Mouse (Mus musculus) stomach, postnatal 0 days (tissue): Measurements from ENCODE around the gene Parp12. TPM values are rescaled to one million over a fixed set of nuclear protein-coding genes. Genes with fewer than 3 reads are reported as not detected.

Experiments used
- ATAC-seq: fragments of 200-750 bp; cut with Nextera tagmentation; 2 replicates; pipeline ENCODE4 v1.8.0; 2017; ENCODE audit not compliant: low FRiP score, low TSS enrichment
- DNase-seq: peaks from one replicate; pipeline ENCODE4 v3.0.0-alpha.2; 2016; ENCODE audit warnings: low spot score
- H3K27ac ChIP-seq: fragments of 300-500 bp; sonication (generic); replicated peaks from 2 replicates; pipeline ENCODE4 v1.5.1; 2014; ENCODE audit warnings: mild to moderate bottlenecking, control low read depth
- H3K27me3 ChIP-seq: fragments of 300-500 bp; sonication (generic); 2 replicates; pipeline ENCODE4 v1.6.1; 2014; ENCODE audit warnings: low read length; ENCODE audit not compliant: control insufficient read depth, insufficient read depth
- H3K36me3 ChIP-seq: fragments of 300-500 bp; sonication (generic); 2 replicates; pipeline ENCODE4 v1.6.1; 2014; ENCODE audit warnings: low read length, mixed read lengths; ENCODE audit not compliant: control insufficient read depth, insufficient read depth
- H3K4me1 ChIP-seq: fragments of 300-500 bp; sonication (generic); replicated peaks from 2 replicates; pipeline ENCODE4 v1.6.1; 2014; ENCODE audit warnings: antibody characterized with exemption; ENCODE audit not compliant: control insufficient read depth, insufficient read depth
- H3K4me2 ChIP-seq: fragments of 300-500 bp; sonication (generic); replicated peaks from 2 replicates; pipeline ENCODE4 v1.6.1; 2014; ENCODE audit warnings: low read depth, mild to moderate bottlenecking, control low read depth, moderate library complexity
- H3K4me3 ChIP-seq: fragments of 300-500 bp; sonication (generic); 2 replicates; pipeline ENCODE4 v1.5.1; 2014; ENCODE audit warnings: low read depth, low read length, control low read depth
- H3K9ac ChIP-seq: fragments of 300-500 bp; sonication (generic); 2 replicates; pipeline ENCODE4 v1.6.1; 2014; ENCODE audit warnings: mild to moderate bottlenecking, low read length, control low read depth, mixed read lengths
- H3K9me3 ChIP-seq: fragments of 300-500 bp; sonication (generic); 2 replicates; pipeline ENCODE4 v1.6.1; 2016; ENCODE audit warnings: low read length; ENCODE audit not compliant: control insufficient read depth
- CTCF ChIP-seq: IDR thresholded peaks from 2 replicates; pipeline ENCODE4 v1.5.1; 2016; ENCODE audit warnings: antibody characterized with exemption, low read depth, mild to moderate bottlenecking, moderate library complexity
- EP300 ChIP-seq: optimal IDR thresholded peaks from 2 replicates; pipeline ENCODE3; 2016; ENCODE audit warnings: antibody characterized with exemption
- WGBS: fragments of 180-500 bp; shearing (Covaris S2); extraction: QIAGEN DNeasy Blood & Tissue Kit; methylation state at CpG from one replicate; pipeline ENCODE4 v1.1.7; 2014; 5-methylcytosine and 5-hydroxymethylcytosine counted together
- polyA plus RNA-seq: library from polyadenylated mRNA; unstranded; fragments of >200 nt; fragmentation: Nextera tagmentation; extraction: Ambion mirVana; gene quantifications from 2 replicates; pipeline ENCODE4 v1.2.1, GENCODE M21; 2015

Gene Parp12
- polyA plus RNA-seq = 10.1 and 10.4 TPM in 2 replicates

- Histone ChIP-seq H3K4me2 (peak within 1 kb of the TSS; percentile 72), H3K27me3 (no peaks in the 10 kb centered on the region), H3K27ac (peak within 1 kb of the TSS; percentile 90), H3K4me1 (no peaks in the 10 kb centered on the region), H3K4me3 (peak within 1 kb of the TSS; percentile 90), H3K36me3 (no peaks in the 10 kb centered on the region), H3K9ac (peak within 1 kb of the TSS; percentile 96), H3K9me3 (no peaks in the 10 kb centered on the region)
- ATAC-seq (peak; percentile 92), DNase-seq (peak; percentile 88)
- no peak for TF ChIP-seq EP300
- no peak for TF ChIP-seq CTCF
- WGBS = 1% methylated on average over 99 of the region's 101 CpGs
Observed at GRCm38 (mm10) chr6:39117584-39118455, at the start of gene Parp12. Gene Parp12 (minus strand): TSS chr6:39118349.

GRCm38 (mm10) chr6:39164891-39165290 lies 46.7 kb upstream of the Parp12 start:
- Histone ChIP-seq H3K4me2 (no peak overlapping the region), H3K27ac (no peak overlapping the region), H3K4me3 (no peak overlapping the region), H3K36me3 (peaks cover 4% of the 10 kb centered on the region; the same call in 1 of the 2 replicates), H3K9me3 (no peaks in the 10 kb centered on the region), H3K9ac (no peak overlapping the region), H3K4me1 (no peaks in the 10 kb centered on the region), H3K27me3 (no peaks in the 10 kb centered on the region)
- ATAC-seq (no peak), DNase-seq (no peak)
- TF ChIP-seq EP300 = no peak
- no peak for TF ChIP-seq CTCF
- WGBS = 89% methylated on average over 1 of the region's 1 CpGs

- Histone ChIP-seq H3K9me3 (no peaks in the 10 kb centered on the region), H3K4me1 (no peaks in the 10 kb centered on the region), H3K4me3 (no peak overlapping the region), H3K27ac (no peak overlapping the region), H3K9ac (no peak overlapping the region), H3K27me3 (no peaks in the 10 kb centered on the region), H3K36me3 (peaks cover 4% of the 10 kb centered on the region; the same call in 1 of the 2 replicates), H3K4me2 (no peak overlapping the region)
- 95% methylated on average over 6 of the region's 6 CpGs for WGBS
- ATAC-seq (no peak), DNase-seq (no peak)
- TF ChIP-seq CTCF (no peak), EP300 (no peak)
Observed at GRCm38 (mm10) chr6:39161975-39162374, 43.8 kb upstream of the Parp12 start.

GRCm38 (mm10) chr6:39146041-39146440 lies 27.9 kb upstream of the Parp12 start:
- H3K36me3 ChIP-seq = peaks cover 29% of the 10 kb centered on the region
- H3K27ac ChIP-seq = no peak overlapping the region
- no peaks in the 10 kb centered on the region for H3K4me1 ChIP-seq
- no peaks in the 10 kb centered on the region for H3K9me3 ChIP-seq
- ATAC-seq (no peak), DNase-seq (no peak)
- H3K4me2 ChIP-seq = no peak overlapping the region
- no peak overlapping the region for H3K4me3 ChIP-seq
- no peaks in the 10 kb centered on the region for H3K27me3 ChIP-seq
- H3K9ac ChIP-seq = no peak overlapping the region
- TF ChIP-seq EP300 (no peak), CTCF (peak; percentile 71)
- 58% methylated on average over 6 of the region's 6 CpGs for WGBS

GRCm38 (mm10) chr6:39132556-39132955 lies 14.4 kb upstream of the Parp12 start:
- no peak overlapping the region for H3K4me2 ChIP-seq

DNA sequence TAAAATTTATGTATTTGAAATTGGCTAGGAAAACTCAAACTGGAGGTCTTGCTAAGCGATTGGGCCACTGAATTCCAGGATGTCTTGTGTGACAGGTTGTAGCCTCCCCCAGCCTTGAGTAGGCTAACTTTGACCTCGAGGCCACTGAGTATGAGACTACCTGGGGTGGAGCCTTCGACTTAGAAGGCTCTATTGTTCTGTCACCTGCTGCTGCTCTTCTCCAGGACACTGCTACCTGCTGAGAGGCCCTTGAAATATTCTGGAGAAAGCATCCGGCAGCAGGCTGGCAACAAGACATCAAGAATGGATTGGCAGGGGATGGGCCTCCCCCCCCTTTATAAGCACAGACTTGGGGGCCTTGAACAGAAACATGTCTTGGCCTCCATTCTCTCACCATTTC lies 13.3 kb upstream of the Parp12 start:
- ATAC-seq (no peak), DNase-seq (no peak)
- TF ChIP-seq CTCF (no peak), EP300 (no peak)
- Histone ChIP-seq H3K4me1 (no peaks in the 10 kb centered on the region), H3K9ac (no peak overlapping the region), H3K27ac (no peak overlapping the region), H3K27me3 (no peaks in the 10 kb centered on the region), H3K4me3 (no peak overlapping the region), H3K4me2 (no peak overlapping the region), H3K9me3 (no peaks in the 10 kb centered on the region), H3K36me3 (peaks cover 8% of the 10 kb centered on the region; the same call in 1 of the 2 replicates)
- 39% methylated on average over 4 of the region's 4 CpGs for WGBS

More at GRCm38 (mm10) chr6:39132556-39132955, 14.4 kb upstream of the Parp12 start:
- ATAC-seq (no peak), DNase-seq (no peak)
- 71% methylated on average over 5 of the region's 5 CpGs for WGBS
- no peak overlapping the region for H3K27ac ChIP-seq
- H3K9ac ChIP-seq = no peak overlapping the region
- TF ChIP-seq EP300 = no peak
- no peak for TF ChIP-seq CTCF
- H3K4me1 ChIP-seq = no peaks in the 10 kb centered on the region
- H3K36me3 ChIP-seq = peaks cover 8% of the 10 kb centered on the region; the same call in 1 of the 2 replicates
- no peaks in the 10 kb centered on the region for H3K9me3 ChIP-seq
- no peak overlapping the region for H3K4me3 ChIP-seq
- no peaks in the 10 kb centered on the region for H3K27me3 ChIP-seq
